Mouse (Mus musculus) ES-Bruce4 (cell line): ENCODE results near the gene E430018J23Rik.

Experiments
- CTCF ChIP-seq: IDR thresholded peaks from one replicate; pipeline ENCODE4 v1.8.1; 2011; ENCODE audit warnings: low read depth, low read length
- POLR2A ChIP-seq: IDR thresholded peaks from one replicate; pipeline ENCODE4 v1.8.1; 2011; ENCODE audit warnings: low read length; ENCODE audit not compliant: insufficient read depth

- TF ChIP-seq CTCF (no peak), POLR2A (no peak)
Measured at GRCm38 (mm10) chr7:127390306-127390705, 3.1 kb downstream of the E430018J23Rik start.
